Mouse (Mus musculus) midbrain, embryonic 14.5 days (tissue): ENCODE measurements around the gene Fosl1. TPM values are rescaled to one million over a fixed set of nuclear protein-coding genes. Genes with fewer than 3 reads are reported as not detected.

Experiments used
- ATAC-seq: fragments of 200-750 bp; cut with Nextera tagmentation; 2 replicates; pipeline ENCODE4 v1.8.0; 2017; ENCODE audit warnings: moderate number of reproducible peaks, moderate library complexity; ENCODE audit not compliant: low FRiP score, low TSS enrichment
- DNase-seq: peaks from one replicate; pipeline ENCODE4 v3.0.0-alpha.2; 2015
- H3K27ac ChIP-seq: fragments of 300-500 bp; sonication (generic); replicated peaks from 2 replicates; pipeline ENCODE4 v1.5.1; 2014; ENCODE audit warnings: mild to moderate bottlenecking, low read depth, low read length, moderate library complexity
- H3K27me3 ChIP-seq: fragments of 300-500 bp; sonication (generic); 2 replicates; pipeline ENCODE4 v1.6.1; 2014; ENCODE audit warnings: low read length, control low read depth, mixed read lengths; ENCODE audit not compliant: control insufficient read depth, insufficient read depth
- H3K36me3 ChIP-seq: fragments of 300-500 bp; sonication (generic); 2 replicates; pipeline ENCODE4 v1.6.1; 2014; ENCODE audit warnings: low read length, control low read depth; ENCODE audit not compliant: control insufficient read depth, insufficient read depth
- H3K4me1 ChIP-seq: fragments of 300-500 bp; sonication (generic); 2 replicates; pipeline ENCODE4 v1.6.1; 2014; ENCODE audit warnings: mild to moderate bottlenecking, antibody characterized with exemption, low read length, control low read depth; ENCODE audit not compliant: control insufficient read depth, insufficient read depth
- H3K4me2 ChIP-seq: fragments of 300-500 bp; sonication (generic); 2 replicates; pipeline ENCODE4 v1.6.1; 2014; ENCODE audit warnings: mild to moderate bottlenecking, low read length, moderate library complexity
- H3K4me3 ChIP-seq: fragments of 300-500 bp; sonication (generic); replicated peaks from 2 replicates; pipeline ENCODE4 v1.5.1; 2014; ENCODE audit warnings: low read depth, low read length
- H3K9ac ChIP-seq: fragments of 300-500 bp; sonication (generic); replicated peaks from 2 replicates; pipeline ENCODE4 v1.6.1; 2014; ENCODE audit warnings: mild to moderate bottlenecking, low read length, moderate library complexity
- H3K9me3 ChIP-seq: fragments of 300-500 bp; sonication (generic); 2 replicates; pipeline ENCODE4 v1.6.1; 2016; ENCODE audit warnings: low read length, control low read depth, mixed read lengths; ENCODE audit not compliant: control insufficient read depth
- WGBS: fragments of 180-500 bp; shearing (Covaris S2); extraction: QIAGEN DNeasy Blood & Tissue Kit; methylation state at CpG from one replicate; pipeline ENCODE4 v1.1.7; 2014; 5-methylcytosine and 5-hydroxymethylcytosine counted together
- polyA plus RNA-seq: library from polyadenylated mRNA; unstranded; fragments of >200 nt; fragmentation: Nextera tagmentation; extraction: Ambion mirVana; gene quantifications from 2 replicates; pipeline ENCODE4 v1.2.1, GENCODE M21; 2014

Gene Fosl1
- polyA plus RNA-seq, 1 experiment from 2014 or later: not detected

DNA sequence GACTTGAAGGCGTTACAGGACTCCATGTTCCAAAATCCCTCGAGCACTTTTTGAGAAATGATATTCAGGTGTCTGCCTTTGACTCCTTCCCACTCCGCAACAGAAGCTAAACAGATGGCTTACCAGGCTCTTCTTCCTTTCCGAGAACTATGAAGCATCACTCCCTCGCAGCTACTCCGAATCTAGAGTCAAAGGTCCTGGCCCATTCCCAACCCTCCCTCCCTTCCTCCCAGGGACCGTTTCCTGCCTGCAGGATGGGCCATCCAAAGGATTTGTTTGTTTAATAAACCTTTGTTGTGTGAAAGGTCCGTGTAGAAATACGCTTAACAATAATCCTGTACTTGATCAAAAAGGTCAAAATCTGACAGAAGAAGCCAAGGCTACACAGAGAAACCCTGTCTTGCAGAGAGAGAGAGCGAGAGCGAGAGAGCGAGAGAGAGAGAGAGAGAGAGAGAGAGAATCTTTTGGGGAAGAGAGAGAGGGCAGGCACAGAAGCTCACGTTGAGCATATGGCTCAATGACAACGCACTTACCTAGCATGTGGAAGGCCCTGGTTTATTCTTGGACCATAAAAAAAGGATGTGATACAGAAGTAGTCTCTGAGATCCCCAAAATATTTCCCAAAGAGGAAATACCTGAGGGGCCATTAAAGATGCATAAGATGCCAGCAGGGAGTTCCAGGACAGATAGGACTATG is 10.5 kb downstream of the Fosl1 start, which contains the start of gene Ccdc85b:
Gene Ccdc85b (minus strand): TSS at position 149 of the 697 bp plus-strand sequence.
- Histone ChIP-seq H3K4me3 (peak within 1 kb of the TSS; percentile 85), H3K27ac (peak within 1 kb of the TSS; percentile 96), H3K9ac (peak within 1 kb of the TSS; percentile 91), H3K36me3 (peaks cover 10% of the 10 kb centered on the region), H3K9me3 (no peaks in the 10 kb centered on the region), H3K4me2 (peak within 1 kb of the TSS; percentile 98), H3K27me3 (no peaks in the 10 kb centered on the region), H3K4me1 (peaks cover 39% of the 10 kb centered on the region)
- ATAC-seq: no peak
- no peak for DNase-seq
- 17% methylated on average over 14 of the region's 14 CpGs for WGBS

- no peak for DNase-seq
- Histone ChIP-seq H3K9me3 (no peaks in the 10 kb centered on the region), H3K4me1 (peaks cover 41% of the 10 kb centered on the region), H3K9ac (no peak overlapping the region), H3K27ac (no peak overlapping the region), H3K27me3 (no peaks in the 10 kb centered on the region), H3K36me3 (peaks cover 18% of the 10 kb centered on the region), H3K4me3 (no peak overlapping the region), H3K4me2 (no peak overlapping the region)
- 72% methylated on average over 7 of the region's 7 CpGs for WGBS
- ATAC-seq: no peak
Measured at GRCm38 (mm10) chr19:5459019-5459418, 11.7 kb downstream of the Fosl1 start.

DNA sequence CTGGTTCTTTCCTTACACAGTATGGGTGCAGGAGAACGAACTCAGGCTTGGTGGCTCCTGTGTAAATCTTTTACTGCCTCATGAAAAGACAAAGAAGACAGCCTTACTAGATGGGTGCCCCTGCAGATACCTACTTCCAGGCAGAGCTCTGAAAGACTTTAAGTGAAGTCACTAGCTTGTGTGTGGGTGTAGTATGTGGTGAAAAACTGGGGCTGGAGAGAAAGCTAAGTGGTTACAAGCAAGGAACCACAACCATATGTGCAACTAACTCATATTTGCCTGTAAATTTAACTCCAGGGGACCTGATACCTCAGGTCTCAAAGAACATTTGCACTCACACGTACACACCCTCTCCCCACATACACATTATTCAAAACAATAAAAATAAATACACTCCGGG is 12.5 kb downstream of the Fosl1 start:
- WGBS: 25% methylated on average over 3 of the region's 3 CpGs
- peak overlapping the region; percentile 73 for H3K9ac ChIP-seq
- H3K4me3 ChIP-seq: peak overlapping the region; percentile 86
- H3K4me1 ChIP-seq: peaks cover 42% of the 10 kb centered on the region
- no peaks in the 10 kb centered on the region for H3K9me3 ChIP-seq
- H3K36me3 ChIP-seq: peaks cover 22% of the 10 kb centered on the region
- peak overlapping the region; percentile 83 for H3K27ac ChIP-seq
- H3K27me3 ChIP-seq: no peaks in the 10 kb centered on the region
- no peak for ATAC-seq
- peak overlapping the region; percentile 93 for H3K4me2 ChIP-seq
- no peak for DNase-seq

DNA sequence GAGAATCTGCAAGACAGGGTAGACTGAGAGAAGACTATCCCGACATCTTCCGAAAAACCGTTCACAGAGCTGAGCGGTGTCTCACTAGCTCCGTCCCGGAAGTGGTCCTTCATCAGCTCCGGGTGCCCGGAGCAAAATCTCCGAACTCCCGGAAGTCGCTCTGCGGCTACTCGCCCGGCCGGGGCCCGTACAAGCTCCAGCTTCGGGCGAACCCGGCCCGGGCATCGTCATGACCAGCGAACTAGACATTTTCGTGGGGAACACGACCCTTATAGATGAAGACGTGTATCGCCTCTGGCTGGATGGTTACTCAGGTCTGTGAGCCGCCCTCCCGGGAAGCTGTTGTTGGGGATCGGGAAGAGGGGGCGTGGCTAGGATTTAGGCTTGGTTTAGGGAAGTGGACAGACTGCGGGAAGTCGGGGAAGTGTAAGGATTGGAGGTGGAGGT is 13.1 kb downstream of the Fosl1 start, which contains the start of gene Fibp:
Gene Fibp (plus strand): TSS at position 151 of the 447 bp plus-strand sequence.
- peaks cover 36% of the 10 kb centered on the region for H3K4me1 ChIP-seq
- peak within 1 kb of the TSS; percentile 73 for H3K9ac ChIP-seq
- H3K36me3 ChIP-seq: peaks cover 25% of the 10 kb centered on the region
- WGBS: under 1% methylated on average over 32 of the region's 32 CpGs
- H3K4me2 ChIP-seq: peak within 1 kb of the TSS; percentile 93
- H3K27me3 ChIP-seq: no peaks in the 10 kb centered on the region
- ATAC-seq (peak; percentile 51), DNase-seq (peak; percentile 96)
- H3K4me3 ChIP-seq: peak within 1 kb of the TSS; percentile 86
- H3K9me3 ChIP-seq: no peaks in the 10 kb centered on the region
- peak within 1 kb of the TSS; percentile 83 for H3K27ac ChIP-seq

DNA sequence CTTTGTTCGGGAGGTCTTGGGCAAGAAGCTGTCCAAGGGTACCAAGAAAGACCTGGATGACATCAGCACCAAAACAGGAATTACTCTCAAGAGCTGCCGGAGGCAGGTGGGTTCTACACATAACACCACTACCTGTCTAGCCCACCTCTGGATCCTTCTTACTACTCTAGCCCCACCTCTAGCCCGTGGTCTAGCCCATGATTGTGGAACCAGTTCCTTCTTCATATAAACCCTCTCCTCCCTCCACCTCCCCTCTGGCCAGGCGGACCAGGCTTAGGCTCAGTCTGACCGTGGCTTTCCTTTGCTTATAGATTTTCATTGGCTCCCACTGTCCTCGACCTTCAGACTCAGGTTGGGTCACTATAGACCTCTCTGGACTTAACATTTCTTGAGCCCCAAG is 14.1 kb downstream of the Fosl1 start:
- H3K9ac ChIP-seq: peak overlapping the region; percentile 73; the same call in 1 of the 2 replicates
- no peaks in the 10 kb centered on the region for H3K27me3 ChIP-seq
- no peaks in the 10 kb centered on the region for H3K9me3 ChIP-seq
- H3K36me3 ChIP-seq: peaks cover 34% of the 10 kb centered on the region
- WGBS: 85% methylated on average over 6 of the region's 6 CpGs
- H3K4me2 ChIP-seq: peak overlapping the region; percentile 93
- ATAC-seq (no peak), DNase-seq (no peak)
- peaks cover 27% of the 10 kb centered on the region for H3K4me1 ChIP-seq
- no peak overlapping the region for H3K27ac ChIP-seq
- peak overlapping the region; percentile 86 for H3K4me3 ChIP-seq

DNA sequence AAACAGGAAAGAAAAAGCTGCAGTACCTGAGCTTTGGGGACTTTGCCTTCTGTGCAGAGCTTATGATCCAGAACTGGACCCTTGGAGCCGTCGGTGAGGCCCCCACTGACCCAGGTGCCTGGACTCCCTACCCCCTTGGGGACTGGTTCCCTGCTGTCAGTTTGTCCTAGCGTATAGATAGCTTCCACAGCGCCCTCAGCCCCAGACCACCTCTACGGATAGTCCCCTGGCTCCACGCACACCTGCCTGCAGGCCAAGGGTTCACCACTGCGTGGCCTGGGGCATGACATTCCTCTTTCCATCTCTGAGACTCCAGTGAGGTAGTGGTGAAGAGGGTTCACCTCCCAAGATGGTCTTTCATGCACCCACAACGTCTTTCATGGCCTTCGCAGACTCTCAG is 15.9 kb downstream of the Fosl1 start:
- H3K36me3 ChIP-seq: peaks cover 51% of the 10 kb centered on the region
- no peak overlapping the region for H3K9ac ChIP-seq
- DNase-seq: no peak
- H3K4me3 ChIP-seq: no peak overlapping the region
- no peaks in the 10 kb centered on the region for H3K27me3 ChIP-seq
- WGBS: 93% methylated on average over 9 of the region's 9 CpGs
- no peak for ATAC-seq
- no peaks in the 10 kb centered on the region for H3K9me3 ChIP-seq
- no peak overlapping the region for H3K27ac ChIP-seq
- peaks cover 19% of the 10 kb centered on the region for H3K4me1 ChIP-seq
- no peak overlapping the region for H3K4me2 ChIP-seq

GRCm38 (mm10) chr19:5463791-5464562 is 16.6 kb downstream of the Fosl1 start:
- H3K9me3 ChIP-seq: no peaks in the 10 kb centered on the region
- H3K27me3 ChIP-seq: no peaks in the 10 kb centered on the region
- peak overlapping the region; percentile 56 for H3K4me2 ChIP-seq
- 37% methylated on average over 15 of the region's 15 CpGs for WGBS
- H3K4me1 ChIP-seq: peaks cover 19% of the 10 kb centered on the region
- peak overlapping the region; percentile 28 for H3K4me3 ChIP-seq
- peaks cover 51% of the 10 kb centered on the region for H3K36me3 ChIP-seq
- peak overlapping the region; percentile 70 for H3K27ac ChIP-seq
- ATAC-seq (peak; percentile 61), DNase-seq (peak; percentile 91)
- peak overlapping the region; percentile 59 for H3K9ac ChIP-seq

DNA sequence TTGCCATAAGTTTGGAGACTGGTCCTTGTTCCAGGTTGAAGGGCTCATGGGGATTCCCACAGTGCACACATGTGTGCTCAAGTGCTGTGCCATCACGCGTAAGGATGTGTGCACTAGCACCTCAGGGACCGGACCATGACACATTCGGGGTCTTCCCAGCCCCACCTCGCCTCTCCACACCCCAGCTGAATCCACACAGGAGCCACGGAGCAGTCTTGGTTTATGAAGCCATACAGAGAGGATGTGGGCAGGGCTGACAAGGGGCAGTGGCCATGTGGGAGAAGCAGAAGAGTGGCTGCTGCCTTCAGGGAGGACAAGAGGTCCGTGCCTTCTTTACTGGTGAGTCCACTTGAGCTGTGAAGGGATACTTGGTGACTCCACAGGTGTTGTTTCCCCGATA is 17.7 kb downstream of the Fosl1 start:
- Histone ChIP-seq H3K27ac (no peak overlapping the region), H3K4me1 (peaks cover 15% of the 10 kb centered on the region), H3K36me3 (peaks cover 51% of the 10 kb centered on the region), H3K9ac (no peak overlapping the region), H3K4me3 (no peak overlapping the region), H3K27me3 (no peaks in the 10 kb centered on the region), H3K9me3 (no peaks in the 10 kb centered on the region), H3K4me2 (no peak overlapping the region)
- DNase-seq (no peak), ATAC-seq (no peak)
- 94% methylated on average over 8 of the region's 8 CpGs for WGBS
